Mouse (Mus musculus) heart, postnatal 0 days (tissue): Measurements from ENCODE around the gene Trdn. TPM values are rescaled to one million over a fixed set of nuclear protein-coding genes. Genes with fewer than 3 reads are reported as not detected.
A peak's percentile ranks its signal among the peaks of the same experiment; 100 is the strongest.

Source experiments
- ATAC-seq: fragments of 200-750 bp; cut with Nextera tagmentation; 2 replicates; pipeline ENCODE4 v1.8.0; 2017; ENCODE audit warnings: low read depth, moderate number of reproducible peaks, moderate library complexity; ENCODE audit not compliant: insufficient read depth
- DNase-seq: peaks from one replicate; pipeline ENCODE4 v3.0.0-alpha.2; 2016; ENCODE audit warnings: low spot score
- H3K27ac ChIP-seq: fragments of 300-500 bp; sonication (generic); 2 replicates; pipeline ENCODE4 v1.5.1; 2014; ENCODE audit warnings: low read depth, mild to moderate bottlenecking
- H3K27me3 ChIP-seq: fragments of 300-500 bp; sonication (generic); 2 replicates; pipeline ENCODE4 v1.6.1; 2014; ENCODE audit warnings: low read length, mixed read lengths; ENCODE audit not compliant: control insufficient read depth, insufficient read depth
- H3K36me3 ChIP-seq: fragments of 300-500 bp; sonication (generic); replicated peaks from 2 replicates; pipeline ENCODE4 v1.6.1; 2014; ENCODE audit warnings: low read length, mixed read lengths; ENCODE audit not compliant: control insufficient read depth, insufficient read depth
- H3K4me1 ChIP-seq: fragments of 300-500 bp; sonication (generic); 2 replicates; pipeline ENCODE4 v1.6.1; 2014; ENCODE audit warnings: antibody characterized with exemption; ENCODE audit not compliant: control insufficient read depth, insufficient read depth
- H3K4me2 ChIP-seq: fragments of 300-500 bp; sonication (generic); 2 replicates; pipeline ENCODE4 v1.6.1; 2014; ENCODE audit warnings: low read depth, mild to moderate bottlenecking, low read length, moderate library complexity
- H3K4me3 ChIP-seq: fragments of 300-500 bp; sonication (generic); 2 replicates; pipeline ENCODE4 v1.5.1; 2014; ENCODE audit warnings: low read depth, low read length
- H3K9ac ChIP-seq: fragments of 300-500 bp; sonication (generic); replicated peaks from 2 replicates; pipeline ENCODE4 v1.6.1; 2014; ENCODE audit warnings: low read depth, low read length, mixed read lengths
- H3K9me3 ChIP-seq: fragments of 300-500 bp; sonication (generic); replicated peaks from 2 replicates; pipeline ENCODE4 v1.6.1; 2016; ENCODE audit warnings: low read length; ENCODE audit not compliant: control insufficient read depth
- CTCF ChIP-seq: IDR thresholded peaks from 2 replicates; pipeline ENCODE4 v1.5.1; 2016; ENCODE audit warnings: antibody characterized with exemption, control low read depth, low read depth
- EP300 ChIP-seq: IDR thresholded peaks from 2 replicates; pipeline ENCODE4 v1.6.1; 2016; ENCODE audit warnings: antibody characterized with exemption, low read depth
- WGBS: fragments of 180-500 bp; shearing (Covaris S2); extraction: QIAGEN DNeasy Blood & Tissue Kit; methylation state at CpG from one replicate; pipeline ENCODE4 v1.1.7; 2014; 5-methylcytosine and 5-hydroxymethylcytosine counted together
- polyA plus RNA-seq: library from polyadenylated mRNA; unstranded; fragments of >200 nt; fragmentation: Nextera tagmentation; extraction: Ambion mirVana; gene quantifications from 2 replicates; pipeline ENCODE4 v1.2.1, GENCODE M21; 2015
- total RNA-seq: library from RNA; depleted of rRNA; stranded (reverse); fragments of >200 nt; gene quantifications from 2 replicates; pipeline ENCODE4 v1.2.3, GENCODE M21; 2014; ENCODE audit warnings: low replicate concordance; rRNA removed

Trdn gene
- 98.5 and 133 TPM in 2 replicates for total RNA-seq
- polyA plus RNA-seq, result 511 and 519 TPM in 2 replicates

DNA sequence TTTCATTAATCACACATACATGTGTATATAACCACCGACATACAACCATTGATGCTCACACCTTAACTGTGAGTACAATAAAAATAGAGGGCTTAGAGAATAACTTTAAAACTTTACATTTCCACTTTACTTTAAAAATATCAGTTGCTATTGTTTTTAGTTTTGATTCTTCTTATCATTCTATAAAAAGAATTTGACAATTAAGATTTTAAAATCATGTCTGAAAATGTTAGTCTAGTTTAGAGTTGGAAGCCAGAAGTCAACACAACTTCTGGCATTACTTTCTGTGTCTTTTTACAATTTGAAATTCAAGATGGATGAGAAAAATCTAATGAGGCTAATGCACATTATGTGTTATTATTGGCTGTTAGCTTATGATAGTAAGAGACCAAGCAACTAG is at the start of gene Trdn:
Trdn (plus strand) TSS at position 301 of the 400 bp plus-strand sequence.
- H3K9me3 ChIP-seq, result no peaks in the 10 kb centered on the region
- TF ChIP-seq EP300 (no peak), CTCF (no peak)
- ATAC-seq, result no peak
- no peak within 1 kb of the TSS for H3K27ac ChIP-seq
- WGBS, result 85% methylated on average over 1 of the region's 1 CpGs
- 0 out of 2 replicates have a peak, but pooled peaks cover 9% of the 10 kb centered on the region for H3K4me1 ChIP-seq
- no peaks in the 10 kb centered on the region for H3K36me3 ChIP-seq
- H3K27me3 ChIP-seq, result no peaks in the 10 kb centered on the region
- DNase-seq, result no peak
- H3K9ac ChIP-seq, result no peak within 1 kb of the TSS
- no peak within 1 kb of the TSS for H3K4me2 ChIP-seq
- H3K4me3 ChIP-seq, result no peak within 1 kb of the TSS

DNA sequence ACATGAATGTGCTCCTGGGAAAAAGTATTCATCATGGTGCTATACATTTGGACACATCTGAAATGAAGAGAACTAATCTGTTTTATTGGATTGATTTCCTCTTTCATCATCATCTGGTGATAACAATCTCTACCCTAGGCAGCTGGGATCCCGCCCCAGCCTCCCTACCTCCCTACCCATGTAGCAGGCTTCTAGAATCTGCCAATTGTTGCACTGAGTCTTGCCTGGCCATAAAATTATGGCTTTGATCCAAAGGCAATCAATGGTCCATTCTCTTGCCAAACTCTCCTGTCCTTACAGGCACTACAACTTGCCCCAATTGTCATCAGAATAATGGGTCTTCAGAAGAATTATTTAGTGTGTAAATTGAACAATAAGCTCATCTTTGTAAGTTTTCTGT is 19.6 kb upstream of the Trdn start:
- 89% methylated on average over 1 of the region's 1 CpGs for WGBS
- Histone ChIP-seq H3K4me3 (no peak overlapping the region), H3K36me3 (no peaks in the 10 kb centered on the region), H3K4me1 (no peaks in the 10 kb centered on the region), H3K4me2 (no peak overlapping the region), H3K9ac (no peak overlapping the region), H3K27me3 (no peaks in the 10 kb centered on the region), H3K27ac (no peak overlapping the region), H3K9me3 (no peaks in the 10 kb centered on the region)
- no peak for TF ChIP-seq EP300
- TF ChIP-seq CTCF, result no peak
- no peak for ATAC-seq
- no peak for DNase-seq

DNA sequence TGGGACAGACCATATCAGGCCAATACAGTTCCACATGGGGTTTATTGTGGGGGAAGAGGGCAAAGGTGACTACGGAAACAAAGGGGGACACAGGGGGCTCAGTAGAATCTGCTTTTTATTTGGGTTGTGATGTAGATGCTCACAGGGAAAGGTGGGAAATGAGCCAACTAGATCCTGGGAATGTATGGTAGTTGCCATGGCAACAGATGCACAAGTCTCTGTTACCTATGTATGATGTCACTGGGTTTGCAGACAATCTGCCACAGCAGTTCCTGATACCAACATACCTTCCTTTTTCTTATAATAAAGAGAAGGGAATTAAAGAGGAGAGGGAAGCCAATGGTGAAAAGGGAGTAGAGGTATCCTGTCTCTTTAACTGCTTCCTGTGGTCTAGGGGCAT is 14.8 kb upstream of the Trdn start:
- H3K9me3 ChIP-seq, result no peaks in the 10 kb centered on the region
- ATAC-seq, result no peak

DNA sequence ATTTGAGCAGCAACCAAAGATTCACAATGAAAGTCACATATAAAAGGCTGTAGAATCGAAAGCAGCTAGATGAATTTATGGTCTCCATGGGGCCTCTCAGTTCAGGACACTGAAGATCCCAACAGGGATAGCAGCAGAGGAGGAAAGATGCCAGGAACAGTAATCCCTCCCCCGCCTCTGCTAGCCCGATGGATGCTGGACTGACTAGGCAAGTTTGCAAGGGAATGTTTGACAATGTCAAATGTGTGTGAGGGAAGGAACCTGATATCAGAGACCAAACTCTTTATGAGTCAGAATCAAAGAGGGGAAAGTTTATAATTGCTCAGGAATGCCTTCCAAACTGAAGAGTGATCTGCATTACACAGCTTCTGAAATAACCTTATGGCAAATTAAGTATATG is 7.2 kb upstream of the Trdn start:
- ATAC-seq (no peak), DNase-seq (no peak)
- no peak for TF ChIP-seq CTCF
- WGBS, result 45% methylated on average over 3 of the region's 3 CpGs
- H3K4me3 ChIP-seq, result no peak overlapping the region
- no peaks in the 10 kb centered on the region for H3K36me3 ChIP-seq
- H3K27me3 ChIP-seq, result no peaks in the 10 kb centered on the region
- H3K9me3 ChIP-seq, result no peaks in the 10 kb centered on the region
- H3K4me2 ChIP-seq, result no peak overlapping the region
- no peaks in the 10 kb centered on the region for H3K4me1 ChIP-seq
- H3K9ac ChIP-seq, result no peak overlapping the region
- no peak overlapping the region for H3K27ac ChIP-seq

More for the DNA sequence above, 14.8 kb upstream of the Trdn start:
- Histone ChIP-seq H3K4me2 (no peak overlapping the region), H3K9ac (no peak overlapping the region), H3K4me1 (no peaks in the 10 kb centered on the region), H3K27ac (no peak overlapping the region), H3K4me3 (no peak overlapping the region), H3K27me3 (no peaks in the 10 kb centered on the region), H3K36me3 (no peaks in the 10 kb centered on the region)
- WGBS, result 83% methylated on average over 1 of the region's 1 CpGs
- no peak for DNase-seq
- TF ChIP-seq CTCF, result no peak
- no peak for TF ChIP-seq EP300

DNA sequence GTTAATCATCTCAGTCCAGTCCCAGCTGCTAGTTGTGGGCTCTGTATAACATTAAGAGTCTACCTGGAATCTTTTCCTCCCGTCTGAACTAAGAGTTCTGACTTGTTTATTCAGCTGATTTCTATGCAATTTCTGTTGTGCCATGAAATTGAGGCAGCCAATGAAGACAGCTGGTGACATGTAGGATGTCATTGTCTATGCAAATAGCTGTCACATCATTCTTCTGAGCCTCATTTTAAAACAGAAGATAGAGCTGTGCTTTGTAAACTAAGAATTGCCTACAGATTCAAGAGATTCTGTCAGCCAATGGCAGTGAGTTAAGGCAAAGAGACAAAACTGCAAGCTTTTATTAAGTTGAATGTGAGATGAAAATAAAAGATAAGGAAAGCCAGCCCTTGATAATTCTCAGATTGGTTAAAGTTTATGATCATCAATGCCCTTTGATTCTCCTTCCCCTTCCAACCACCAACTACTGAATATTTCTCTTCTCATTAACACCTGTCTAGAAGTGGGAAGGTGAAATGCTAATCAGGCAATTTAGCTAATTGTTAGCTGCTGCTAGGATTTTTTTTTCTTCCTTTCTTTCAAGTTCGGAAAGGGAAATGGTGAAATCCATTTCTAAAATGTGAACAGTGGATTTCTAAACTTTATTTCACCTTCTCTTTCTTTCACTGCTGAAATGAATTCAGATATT is 1.9 kb downstream of the Trdn start:
- no peak for DNase-seq
- Histone ChIP-seq H3K36me3 (no peaks in the 10 kb centered on the region), H3K9me3 (no peaks in the 10 kb centered on the region), H3K9ac (no peak overlapping the region), H3K4me1 (0 out of 2 replicates have a peak, but pooled peaks cover 9% of the 10 kb centered on the region), H3K27me3 (no peaks in the 10 kb centered on the region), H3K4me2 (peak overlapping the region; percentile 25; the same call in 1 of the 2 replicates), H3K27ac (peak overlapping the region; percentile 95), H3K4me3 (no peak overlapping the region)
- TF ChIP-seq CTCF (no peak), EP300 (no peak)
- ATAC-seq, result no peak
- 51% methylated on average over 2 of the region's 2 CpGs for WGBS
